Mouse (Mus musculus): Measurements from ENCODE around the gene Cep128.

GRCm38 (mm10) chr12:91066286-91067082 lies 317.7 kb downstream of the Cep128 start:
- no peak for TF ChIP-seq CTCF (conservative IDR thresholded peaks at IDR 0.05; ENCODE audit: low read length)
- no peak for TF ChIP-seq NANOG (IDR thresholded peaks at IDR 0.05; ENCODE audit: borderline replicate concordance, low read length)
- TF ChIP-seq POU5F1 (IDR thresholded peaks at IDR 0.05; ENCODE audit: borderline replicate concordance, low read length), result no peak

All from E14TG2a.4 (cell line).